Mouse (Mus musculus) liver, embryonic 14.5 days (tissue): ENCODE data around the gene Stra8. TPM values are rescaled to one million over a fixed set of nuclear protein-coding genes. Genes with fewer than 3 reads are reported as not detected.

Source experiments
- ATAC-seq: fragments of 200-750 bp; cut with Nextera tagmentation; 2 replicates; pipeline ENCODE4 v1.8.0; 2017; ENCODE audit warnings: moderate number of reproducible peaks, mild to moderate bottlenecking, moderate library complexity; ENCODE audit not compliant: insufficient read depth
- DNase-seq, 3 experiments: peaks; one replicate each; pipeline ENCODE4 v3.0.0-alpha.2; 2012 to 2013; ENCODE audit warnings: low read depth in 3 of 3, low spot score in 3 of 3
- H3K27ac ChIP-seq: fragments of 300-500 bp; sonication (generic); 2 replicates; pipeline ENCODE4 v1.5.1; 2014; ENCODE audit warnings: moderate library complexity, mild to moderate bottlenecking, control low read depth, inconsistent platforms
- H3K27me3 ChIP-seq: fragments of 300-500 bp; sonication (generic); 2 replicates; pipeline ENCODE4 v1.6.1; 2014; ENCODE audit warnings: mild to moderate bottlenecking, low read length, moderate library complexity; ENCODE audit not compliant: control insufficient read depth, insufficient read depth
- H3K36me3 ChIP-seq: fragments of 300-500 bp; sonication (generic); replicated peaks from 2 replicates; pipeline ENCODE4 v1.6.1; 2014; ENCODE audit warnings: low read depth; ENCODE audit not compliant: control insufficient read depth, insufficient read depth
- H3K4me1 ChIP-seq, 2 experiments: fragments of 200-500 bp in 1 of 2; fragments of 300-500 bp in 1 of 2; sonication (generic) in 1 of 2; replicated peaks; 2 replicates each; pipeline ENCODE4 v1.6.1; 2012 to 2014; ENCODE audit warnings: antibody characterized with exemption in 1 of 2, inconsistent platforms in 1 of 2, low read length in 1 of 2; ENCODE audit not compliant: control insufficient read depth in 2 of 2, insufficient read depth in 2 of 2
- H3K4me2 ChIP-seq: fragments of 300-500 bp; sonication (generic); 2 replicates; pipeline ENCODE4 v1.6.1; 2014; ENCODE audit warnings: low read depth, mild to moderate bottlenecking, control low read depth, moderate library complexity
- H3K4me3 ChIP-seq, 2 experiments: fragments of 200-500 bp in 1 of 2; fragments of 300-500 bp in 1 of 2; sonication (generic) in 1 of 2; 2 replicates each; pipeline ENCODE4 v1.5.1; 2012 to 2014; ENCODE audit warnings: low read depth in 2 of 2, low read length in 2 of 2, mild to moderate bottlenecking in 2 of 2, control low read depth in 1 of 2, inconsistent platforms in 1 of 2, moderate library complexity in 1 of 2; ENCODE audit not compliant: insufficient read depth in 1 of 2
- H3K9ac ChIP-seq: fragments of 300-500 bp; sonication (generic); replicated peaks from 2 replicates; pipeline ENCODE4 v1.6.1; 2014; ENCODE audit warnings: mild to moderate bottlenecking, control low read depth, moderate library complexity
- H3K9me3 ChIP-seq: fragments of 300-500 bp; sonication (generic); 2 replicates; pipeline ENCODE4 v1.6.1; 2016; ENCODE audit warnings: low read length, mixed read lengths; ENCODE audit not compliant: control insufficient read depth
- CTCF ChIP-seq: IDR thresholded peaks from 2 replicates; pipeline ENCODE4 v1.5.1; 2016; ENCODE audit warnings: antibody characterized with exemption, low read depth, control low read depth
- EP300 ChIP-seq: IDR thresholded peaks from 2 replicates; pipeline ENCODE4 v1.6.1; 2016; ENCODE audit warnings: antibody characterized with exemption, low read depth
- WGBS: fragments of 180-500 bp; shearing (Covaris S2); extraction: QIAGEN DNeasy Blood & Tissue Kit; methylation state at CpG from one replicate; pipeline ENCODE4 v1.1.7; 2014; ENCODE audit not compliant: insufficient replicate concordance; 5-methylcytosine and 5-hydroxymethylcytosine counted together
- polyA plus RNA-seq, 2 experiments: library from polyadenylated mRNA; depleted of rRNA in 1 of 2; stranded (reverse) in 1 of 2; unstranded in 1 of 2; fragments of >200 nt; fragmentation: Nextera tagmentation in 1 of 2; extraction: Ambion mirVana in 1 of 2; gene quantifications; 2 replicates each; pipeline versions ENCODE4 v1.2.1 to v1.2.3; 2012 to 2014

Gene Stra8
- polyA plus RNA-seq, 2 experiments: not detected

- Histone ChIP-seq H3K4me1 (peaks cover 36 to 39% of the 10 kb centered on the region in 2 experiments), H3K9me3 (no peaks in the 10 kb centered on the region), H3K27ac (no peak overlapping the region), H3K4me3 (no peak overlapping the region), H3K36me3 (peaks cover 35% of the 10 kb centered on the region), H3K9ac (no peak overlapping the region), H3K4me2 (peak overlapping the region; percentile 84; the same call in 1 of the 2 replicates), H3K27me3 (no peaks in the 10 kb centered on the region)
- ATAC-seq (no peak), DNase-seq (no peak)
- no peak for TF ChIP-seq CTCF
- TF ChIP-seq EP300: no peak
- WGBS: 82% methylated on average over 16 of the region's 16 CpGs
Observed at GRCm38 (mm10) chr6:34879101-34879740, 40.7 kb upstream of the Stra8 start.

- Histone ChIP-seq H3K4me2 (no peak overlapping the region), H3K27ac (no peak overlapping the region), H3K9me3 (no peaks in the 10 kb centered on the region), H3K27me3 (no peaks in the 10 kb centered on the region), H3K9ac (no peak overlapping the region), H3K36me3 (peaks cover 42% of the 10 kb centered on the region), H3K4me1 (peaks cover 28 to 31% of the 10 kb centered on the region in 2 experiments), H3K4me3 (no peak overlapping the region)
- WGBS: 58% methylated on average over 6 of the region's 6 CpGs
- DNase-seq (no peak), ATAC-seq (no peak)
- TF ChIP-seq CTCF (peak; percentile 65), EP300 (no peak)
Observed at GRCm38 (mm10) chr6:34879911-34880475, 40.0 kb upstream of the Stra8 start.

- H3K4me3 ChIP-seq: no peak overlapping the region
- no peak overlapping the region for H3K9ac ChIP-seq
- no peak overlapping the region for H3K27ac ChIP-seq
- no peak for TF ChIP-seq EP300
- TF ChIP-seq CTCF: no peak
- no peaks in the 10 kb centered on the region for H3K4me1 ChIP-seq
- no peaks in the 10 kb centered on the region for H3K27me3 ChIP-seq
- ATAC-seq: no peak
- H3K36me3 ChIP-seq: peaks cover 75% of the 10 kb centered on the region
- H3K4me2 ChIP-seq: no peak overlapping the region
- no peaks in the 10 kb centered on the region for H3K9me3 ChIP-seq
- 88% methylated on average over 7 of the region's 7 CpGs for WGBS
- DNase-seq: no peak
Observed at GRCm38 (mm10) chr6:34884724-34885123, 35.2 kb upstream of the Stra8 start.

- 85% methylated on average over 6 of the region's 6 CpGs for WGBS
- H3K4me1 ChIP-seq: no peaks in the 10 kb centered on the region
- H3K9me3 ChIP-seq: no peaks in the 10 kb centered on the region
- no peak overlapping the region for H3K4me3 ChIP-seq
- H3K27me3 ChIP-seq: no peaks in the 10 kb centered on the region
- ATAC-seq: no peak
- H3K9ac ChIP-seq: no peak overlapping the region
- H3K4me2 ChIP-seq: no peak overlapping the region
- no peak for DNase-seq
- TF ChIP-seq CTCF: no peak
- TF ChIP-seq EP300: no peak
- peaks cover 60% of the 10 kb centered on the region for H3K36me3 ChIP-seq
- no peak overlapping the region for H3K27ac ChIP-seq
Observed at GRCm38 (mm10) chr6:34887131-34887850, 32.7 kb upstream of the Stra8 start.

GRCm38 (mm10) chr6:34889185-34889584, 30.8 kb upstream of the Stra8 start:
- no peak for DNase-seq
- H3K4me2 ChIP-seq: no peak overlapping the region
- no peaks in the 10 kb centered on the region for H3K9me3 ChIP-seq
- H3K27me3 ChIP-seq: no peaks in the 10 kb centered on the region
- no peak overlapping the region for H3K27ac ChIP-seq
- peaks cover 56% of the 10 kb centered on the region for H3K36me3 ChIP-seq
- H3K4me3 ChIP-seq: no peak overlapping the region
- 75% methylated on average over 4 of the region's 4 CpGs for WGBS
- H3K9ac ChIP-seq: no peak overlapping the region
- no peak for ATAC-seq
- no peaks in the 10 kb centered on the region for H3K4me1 ChIP-seq
- no peak for TF ChIP-seq CTCF
- no peak for TF ChIP-seq EP300
